Mouse (Mus musculus) neural tube, embryonic 14.5 days (tissue): Measurements from ENCODE around the gene Frmpd1. TPM values are rescaled to one million over a fixed set of nuclear protein-coding genes. Genes with fewer than 3 reads are reported as not detected.

Experiments
- ATAC-seq: fragments of 200-750 bp; cut with Nextera tagmentation; 2 replicates; pipeline ENCODE4 v1.8.0; 2017; ENCODE audit warnings: low read depth, mild to moderate bottlenecking, moderate TSS enrichment, moderate library complexity
- H3K27ac ChIP-seq: fragments of 300-500 bp; sonication (generic); 2 replicates; pipeline ENCODE4 v1.5.1; 2014; ENCODE audit warnings: low read depth, mild to moderate bottlenecking, control low read depth, low read length, moderate library complexity, mixed read lengths
- H3K27me3 ChIP-seq: fragments of 300-500 bp; sonication (generic); 2 replicates; pipeline ENCODE4 v1.6.1; 2014; ENCODE audit warnings: low read length; ENCODE audit not compliant: control insufficient read depth, insufficient read depth
- H3K36me3 ChIP-seq: fragments of 300-500 bp; sonication (generic); 2 replicates; pipeline ENCODE4 v1.6.1; 2014; ENCODE audit warnings: low read length, mixed read lengths; ENCODE audit not compliant: control insufficient read depth, insufficient read depth
- H3K4me1 ChIP-seq: fragments of 300-500 bp; sonication (generic); 2 replicates; pipeline ENCODE4 v1.6.1; 2014; ENCODE audit warnings: low read length; ENCODE audit not compliant: control insufficient read depth, insufficient read depth
- H3K4me2 ChIP-seq: fragments of 300-500 bp; sonication (generic); 2 replicates; pipeline ENCODE4 v1.6.1; 2014; ENCODE audit warnings: mild to moderate bottlenecking, low read depth, low read length, control low read depth
- H3K4me3 ChIP-seq: fragments of 300-500 bp; sonication (generic); 2 replicates; pipeline ENCODE4 v1.5.1; 2014; ENCODE audit warnings: low read depth, low read length, control low read depth, mixed read lengths
- H3K9ac ChIP-seq: fragments of 300-500 bp; sonication (generic); replicated peaks from 2 replicates; pipeline ENCODE4 v1.6.1; 2014; ENCODE audit warnings: low read depth, mild to moderate bottlenecking, control low read depth, low read length, mixed read lengths
- H3K9me3 ChIP-seq: fragments of 300-500 bp; sonication (generic); 2 replicates; pipeline ENCODE4 v1.6.1; 2016; ENCODE audit warnings: low read length; ENCODE audit not compliant: control insufficient read depth
- WGBS: fragments of 180-500 bp; shearing (Covaris S2); extraction: QIAGEN DNeasy Blood & Tissue Kit; methylation state at CpG from one replicate; pipeline ENCODE4 v1.1.7; 2014; 5-methylcytosine and 5-hydroxymethylcytosine counted together
- polyA plus RNA-seq: library from polyadenylated mRNA; unstranded; fragments of >200 nt; fragmentation: Nextera tagmentation; extraction: Ambion mirVana; gene quantifications from 2 replicates; pipeline ENCODE4 v1.2.1, GENCODE M21; 2014

Gene Frmpd1
- polyA plus RNA-seq, 1 experiment from 2014 or later: 2.2 TPM

GRCm38 (mm10) chr4:45252861-45253262 lies 68.2 kb downstream of the Frmpd1 start:
- ATAC-seq: no peak
- Histone ChIP-seq H3K27ac (no peak overlapping the region), H3K4me1 (peaks cover 7% of the 10 kb centered on the region; the same call in 1 of the 2 replicates), H3K9ac (no peak overlapping the region), H3K27me3 (no peaks in the 10 kb centered on the region), H3K4me2 (no peak overlapping the region), H3K9me3 (no peaks in the 10 kb centered on the region), H3K4me3 (no peak overlapping the region), H3K36me3 (no peaks in the 10 kb centered on the region)
- WGBS: 24% methylated on average over 9 of the region's 9 CpGs

DNA sequence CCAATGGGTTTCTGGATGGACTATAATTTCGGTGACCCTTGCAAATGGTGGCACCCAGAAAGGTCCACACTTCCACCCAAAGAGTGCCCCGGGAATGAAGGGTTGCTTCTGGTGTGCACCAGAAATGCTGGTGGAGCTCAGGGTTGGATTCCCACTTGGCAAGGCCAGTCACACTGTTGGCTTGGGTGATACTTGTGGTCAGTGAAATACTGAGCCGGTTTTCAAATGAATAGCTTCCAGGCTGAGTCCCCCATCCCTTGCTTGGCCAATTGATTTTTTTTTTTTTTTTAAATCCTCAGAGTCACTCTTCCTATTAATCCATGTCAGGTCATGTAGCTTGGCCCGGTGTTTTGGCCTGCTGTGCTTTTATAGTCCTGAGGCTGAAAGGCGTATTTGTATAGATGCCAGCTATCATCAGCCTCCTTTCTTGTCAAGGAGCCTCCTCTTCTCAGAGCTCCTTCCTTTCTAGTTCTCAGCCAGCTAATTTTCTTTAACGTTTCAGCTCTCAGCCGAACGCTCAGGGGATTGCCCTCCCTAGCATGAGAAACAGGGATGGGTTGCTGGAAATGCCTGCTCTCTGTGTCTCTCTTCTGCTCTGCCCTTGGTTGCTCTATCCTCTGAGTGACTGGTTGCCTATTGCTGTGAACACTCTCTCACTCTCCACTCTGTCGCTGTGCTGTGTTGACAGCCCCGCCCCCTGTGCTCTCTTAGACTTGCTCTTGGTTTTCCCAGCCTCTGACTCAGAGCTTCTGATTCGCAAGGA lies 69.3 kb downstream of the Frmpd1 start:
- WGBS: 41% methylated on average over 11 of the region's 11 CpGs
- Histone ChIP-seq H3K9ac (no peak overlapping the region), H3K9me3 (no peaks in the 10 kb centered on the region), H3K27ac (no peak overlapping the region), H3K4me2 (no peak overlapping the region), H3K36me3 (no peaks in the 10 kb centered on the region), H3K4me1 (peaks cover 7% of the 10 kb centered on the region; the same call in 1 of the 2 replicates), H3K27me3 (no peaks in the 10 kb centered on the region), H3K4me3 (no peak overlapping the region)
- peak; percentile 63; the same call in 1 of the 2 replicates for ATAC-seq

DNA sequence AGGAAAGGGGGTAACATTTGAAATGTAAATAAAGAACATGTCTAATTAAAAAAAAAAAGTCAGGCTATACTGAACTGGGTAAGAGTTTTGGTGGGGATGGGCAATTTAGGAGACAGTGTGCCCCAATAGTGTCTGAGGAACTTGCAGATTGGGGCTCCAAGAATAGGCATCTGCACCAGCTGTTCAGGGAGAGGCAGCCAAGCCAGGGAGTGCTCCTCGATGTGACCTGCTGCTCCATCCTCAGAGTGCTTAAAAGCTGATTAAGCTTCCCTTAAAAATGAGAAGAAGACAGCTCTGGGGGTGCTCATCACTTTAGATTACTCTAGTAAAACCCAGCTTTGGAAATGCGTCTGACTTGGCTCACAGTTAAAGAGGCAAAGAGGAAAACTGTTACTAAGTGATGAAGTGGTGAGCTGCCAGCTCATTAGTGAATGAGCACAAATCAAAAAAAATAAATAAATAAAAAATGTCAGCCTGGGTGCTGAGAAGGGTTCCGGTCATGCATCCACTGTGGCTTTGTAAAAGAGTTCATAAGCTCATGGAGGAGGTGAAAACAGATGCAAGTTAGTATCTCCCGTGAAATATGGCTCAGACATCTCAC lies 74.7 kb downstream of the Frmpd1 start:
- no peaks in the 10 kb centered on the region for H3K4me1 ChIP-seq
- no peaks in the 10 kb centered on the region for H3K36me3 ChIP-seq
- ATAC-seq: no peak
- H3K9ac ChIP-seq: no peak overlapping the region
- H3K4me2 ChIP-seq: no peak overlapping the region
- H3K27ac ChIP-seq: no peak overlapping the region
- WGBS: 70% methylated on average over 4 of the region's 4 CpGs
- no peak overlapping the region for H3K4me3 ChIP-seq
- H3K9me3 ChIP-seq: no peaks in the 10 kb centered on the region
- H3K27me3 ChIP-seq: no peaks in the 10 kb centered on the region

DNA sequence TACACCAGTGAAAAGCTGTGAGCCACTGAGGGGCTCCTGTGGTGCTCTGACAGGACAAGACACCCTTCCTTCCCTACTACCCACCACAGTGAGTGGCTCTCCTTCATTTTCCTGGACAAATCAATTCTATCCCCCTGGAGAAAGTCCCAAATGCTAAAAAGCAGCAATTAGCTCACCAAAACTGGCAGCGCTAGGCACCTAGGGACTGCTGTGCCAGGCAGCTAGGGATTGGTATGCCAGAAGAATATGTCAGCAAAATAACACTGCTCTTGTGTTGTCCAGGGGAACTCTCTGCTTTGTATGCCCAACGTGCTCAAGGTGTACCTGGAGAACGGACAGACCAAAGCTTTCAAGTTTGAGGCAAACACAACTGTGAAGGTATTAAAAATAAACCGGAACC lies 76.9 kb downstream of the Frmpd1 start:
- 88% methylated on average over 4 of the region's 4 CpGs for WGBS
- no peaks in the 10 kb centered on the region for H3K4me1 ChIP-seq
- ATAC-seq: no peak
- no peak overlapping the region for H3K4me2 ChIP-seq
- no peak overlapping the region for H3K4me3 ChIP-seq
- no peak overlapping the region for H3K9ac ChIP-seq
- H3K36me3 ChIP-seq: no peaks in the 10 kb centered on the region
- no peaks in the 10 kb centered on the region for H3K9me3 ChIP-seq
- H3K27ac ChIP-seq: no peak overlapping the region
- H3K27me3 ChIP-seq: no peaks in the 10 kb centered on the region

DNA sequence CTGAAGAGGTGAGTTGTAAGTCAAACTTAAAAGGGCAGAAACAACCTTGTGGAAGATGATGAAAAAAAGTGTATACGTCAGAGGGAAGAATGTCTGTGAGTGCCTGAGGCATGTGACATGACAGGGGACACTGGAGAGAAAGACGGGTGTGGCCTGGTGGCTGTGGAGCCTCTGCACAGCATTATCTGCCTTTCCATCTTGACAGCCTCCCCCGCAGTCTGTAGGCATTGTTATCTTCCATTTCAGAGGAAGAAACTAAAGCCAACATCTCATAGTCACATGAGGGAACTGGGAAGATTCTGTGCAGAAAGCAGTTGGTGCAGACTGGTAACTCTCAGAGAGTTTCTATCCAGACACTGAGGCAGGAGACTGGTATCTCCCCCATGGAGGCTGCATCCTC lies 83.2 kb downstream of the Frmpd1 start:
- Histone ChIP-seq H3K36me3 (no peaks in the 10 kb centered on the region), H3K4me1 (0 out of 2 replicates have a peak, but pooled peaks cover 3% of the 10 kb centered on the region)

DNA sequence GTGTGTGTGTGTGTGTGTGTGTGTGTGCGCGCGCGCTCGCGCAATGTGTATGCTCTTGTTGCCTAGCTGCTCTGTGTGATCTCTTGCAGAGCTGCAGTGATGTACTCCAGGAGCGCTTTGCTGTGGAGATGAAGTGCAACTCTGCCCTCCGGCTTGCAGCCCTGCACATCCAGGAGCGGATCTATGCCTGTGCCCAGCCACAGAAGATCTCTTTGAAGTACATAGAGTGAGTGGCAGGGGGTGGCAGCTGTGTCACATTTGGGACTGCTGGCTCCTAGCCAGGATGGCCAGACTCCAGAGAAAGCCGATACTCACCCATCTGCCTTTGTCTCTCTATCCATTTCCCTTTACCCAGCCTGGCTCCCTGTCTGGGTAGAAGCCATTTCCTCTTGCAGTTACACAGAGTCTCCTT lies 86.4 kb downstream of the Frmpd1 start:
- whole genome bisulfite sequencing: 50% methylated on average over 10 of the region's 10 CpGs
- Histone ChIP-seq H3K4me2 (no peak overlapping the region), H3K4me1 (0 out of 2 replicates have a peak, but pooled peaks cover 3% of the 10 kb centered on the region), H3K9me3 (no peaks in the 10 kb centered on the region), H3K4me3 (no peak overlapping the region), H3K27me3 (no peaks in the 10 kb centered on the region), H3K27ac (peak overlapping the region; percentile 16; the same call in 1 of the 2 replicates), H3K36me3 (no peaks in the 10 kb centered on the region), H3K9ac (no peak overlapping the region)
- peak; percentile 94 for ATAC-seq

More for the DNA sequence above, 83.2 kb downstream of the Frmpd1 start:
- H3K9ac ChIP-seq: no peak overlapping the region
- H3K4me2 ChIP-seq: no peak overlapping the region
- 85% methylated on average over 3 of the region's 3 CpGs for WGBS
- ATAC-seq: no peak
- no peaks in the 10 kb centered on the region for H3K27me3 ChIP-seq
- H3K9me3 ChIP-seq: no peaks in the 10 kb centered on the region
- no peak overlapping the region for H3K27ac ChIP-seq
- H3K4me3 ChIP-seq: no peak overlapping the region

DNA sequence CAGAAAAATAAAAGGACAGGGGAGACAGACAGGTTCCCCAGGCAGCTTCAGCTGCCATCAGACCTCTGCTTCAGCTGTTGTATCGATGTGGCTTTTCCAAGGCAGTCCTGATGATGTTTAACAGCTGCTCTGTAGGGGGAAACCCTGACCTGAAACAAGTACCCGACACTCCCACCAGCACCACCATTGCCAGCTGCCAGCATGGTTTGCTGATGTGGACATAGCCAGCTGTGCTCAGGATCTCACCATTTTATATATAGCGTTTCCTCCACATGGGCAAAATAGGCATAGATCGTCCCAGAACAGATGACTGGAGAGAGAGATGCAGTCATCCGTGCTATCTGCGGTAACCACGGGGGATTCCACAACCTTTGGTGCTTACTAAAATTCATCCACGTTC lies 91.1 kb downstream of the Frmpd1 start:
- H3K9ac ChIP-seq: no peak overlapping the region
- H3K4me1 ChIP-seq: 0 out of 2 replicates have a peak, but pooled peaks cover 3% of the 10 kb centered on the region
- no peaks in the 10 kb centered on the region for H3K9me3 ChIP-seq
- H3K27ac ChIP-seq: no peak overlapping the region
- H3K27me3 ChIP-seq: no peaks in the 10 kb centered on the region
- no peak overlapping the region for H3K4me2 ChIP-seq
- WGBS: 83% methylated on average over 8 of the region's 8 CpGs
- ATAC-seq: no peak
- H3K36me3 ChIP-seq: no peaks in the 10 kb centered on the region
- H3K4me3 ChIP-seq: no peak overlapping the region

GRCm38 (mm10) chr4:45279292-45279691 lies 94.6 kb downstream of the Frmpd1 start:
- H3K9ac ChIP-seq: no peak overlapping the region
- 39% methylated on average over 8 of the region's 8 CpGs for WGBS
- ATAC-seq: no peak

GRCm38 (mm10) chr4:45279981-45280548 lies 95.4 kb downstream of the Frmpd1 start:
- no peak overlapping the region for H3K27ac ChIP-seq
- H3K4me1 ChIP-seq: no peaks in the 10 kb centered on the region
- H3K9ac ChIP-seq: no peak overlapping the region
- no peak overlapping the region for H3K4me3 ChIP-seq
- peak; percentile 78 for ATAC-seq
- no peaks in the 10 kb centered on the region for H3K9me3 ChIP-seq
- 18% methylated on average over 4 of the region's 4 CpGs for WGBS
- H3K36me3 ChIP-seq: no peaks in the 10 kb centered on the region
- H3K4me2 ChIP-seq: no peak overlapping the region
- H3K27me3 ChIP-seq: no peaks in the 10 kb centered on the region

More at GRCm38 (mm10) chr4:45279292-45279691, 94.6 kb downstream of the Frmpd1 start:
- H3K27me3 ChIP-seq: no peaks in the 10 kb centered on the region
- H3K4me2 ChIP-seq: no peak overlapping the region
- no peak overlapping the region for H3K4me3 ChIP-seq
- no peaks in the 10 kb centered on the region for H3K9me3 ChIP-seq
- no peaks in the 10 kb centered on the region for H3K36me3 ChIP-seq
- no peaks in the 10 kb centered on the region for H3K4me1 ChIP-seq
- H3K27ac ChIP-seq: no peak overlapping the region
